Mouse (Mus musculus) lung, embryonic 15.5 days (tissue): Measurements from ENCODE around the gene Arid5a. TPM values are rescaled to one million over a fixed set of nuclear protein-coding genes. Genes with fewer than 3 reads are reported as not detected.

ENCODE experiments used
- ATAC-seq: fragments of 200-750 bp; cut with Nextera tagmentation; 2 replicates; pipeline ENCODE4 v1.8.0; 2017; ENCODE audit warnings: moderate number of reproducible peaks, borderline replicate concordance; ENCODE audit not compliant: low FRiP score, low TSS enrichment; ENCODE audit errors: extremely low read depth
- H3K27ac ChIP-seq: fragments of 300-500 bp; sonication (generic); 2 replicates; pipeline ENCODE4 v1.5.1; 2015; ENCODE audit warnings: moderate library complexity, mild to moderate bottlenecking, inconsistent platforms
- H3K27me3 ChIP-seq: fragments of 300-500 bp; sonication (generic); 2 replicates; pipeline ENCODE4 v1.6.1; 2015; ENCODE audit warnings: inconsistent platforms
- H3K36me3 ChIP-seq: fragments of 300-500 bp; sonication (generic); 2 replicates; pipeline ENCODE4 v1.6.1; 2015; ENCODE audit warnings: inconsistent platforms
- H3K4me1 ChIP-seq: fragments of 300-500 bp; sonication (generic); 2 replicates; pipeline ENCODE4 v1.6.1; 2015; ENCODE audit warnings: inconsistent platforms
- H3K4me2 ChIP-seq: fragments of 300-500 bp; sonication (generic); 2 replicates; pipeline ENCODE4 v1.6.1; 2015; ENCODE audit warnings: inconsistent platforms, mild to moderate bottlenecking, moderate library complexity
- H3K4me3 ChIP-seq: fragments of 300-500 bp; sonication (generic); 2 replicates; pipeline ENCODE4 v1.5.1; 2015; ENCODE audit warnings: mild to moderate bottlenecking, inconsistent platforms
- H3K9ac ChIP-seq: fragments of 300-500 bp; sonication (generic); 2 replicates; pipeline ENCODE4 v1.6.1; 2015; ENCODE audit warnings: inconsistent platforms
- H3K9me3 ChIP-seq: fragments of 300-500 bp; sonication (generic); 2 replicates; pipeline ENCODE4 v1.6.1; 2016; ENCODE audit warnings: inconsistent platforms
- WGBS: fragments of 180-500 bp; shearing (Covaris S2); methylation state at CpG from one replicate; pipeline ENCODE4 v1.1.7; 2015; 5-methylcytosine and 5-hydroxymethylcytosine counted together
- polyA plus RNA-seq: library from polyadenylated mRNA; unstranded; fragments of >200 nt; fragmentation: Nextera tagmentation; extraction: Ambion mirVana; gene quantifications from 2 replicates; pipeline ENCODE4 v1.2.1, GENCODE M21; 2015

Arid5a gene
- polyA plus RNA-seq, 1 experiment from 2014 or later: 8.9 TPM

- H3K4me3 ChIP-seq: no peak overlapping the region
- no peaks in the 10 kb centered on the region for H3K36me3 ChIP-seq
- no peak for ATAC-seq
- WGBS: 61% methylated on average over 8 of the region's 8 CpGs
- no peaks in the 10 kb centered on the region for H3K9me3 ChIP-seq
- peaks cover 6% of the 10 kb centered on the region; the same call in 1 of the 2 replicates for H3K27me3 ChIP-seq
- H3K4me1 ChIP-seq: peaks cover 45% of the 10 kb centered on the region
- peak overlapping the region; percentile 41 for H3K27ac ChIP-seq
- H3K9ac ChIP-seq: no peak overlapping the region
- peak overlapping the region; percentile 39 for H3K4me2 ChIP-seq
Observed at GRCm38 (mm10) chr1:36271516-36272230, 35.9 kb upstream of the Arid5a start.

GRCm38 (mm10) chr1:36272546-36272945 lies 35.0 kb upstream of the Arid5a start:
- no peak overlapping the region for H3K9ac ChIP-seq
- peak overlapping the region; percentile 56 for H3K27ac ChIP-seq
- H3K4me2 ChIP-seq: peak overlapping the region; percentile 39
- whole genome bisulfite sequencing: 32% methylated on average over 5 of the region's 5 CpGs
- no peaks in the 10 kb centered on the region for H3K9me3 ChIP-seq
- peaks cover 45% of the 10 kb centered on the region for H3K4me1 ChIP-seq
- no peaks in the 10 kb centered on the region for H3K36me3 ChIP-seq
- H3K27me3 ChIP-seq: peaks cover 6% of the 10 kb centered on the region; the same call in 1 of the 2 replicates
- peak; percentile 31; the same call in 1 of the 2 replicates for ATAC-seq
- H3K4me3 ChIP-seq: no peak overlapping the region

DNA sequence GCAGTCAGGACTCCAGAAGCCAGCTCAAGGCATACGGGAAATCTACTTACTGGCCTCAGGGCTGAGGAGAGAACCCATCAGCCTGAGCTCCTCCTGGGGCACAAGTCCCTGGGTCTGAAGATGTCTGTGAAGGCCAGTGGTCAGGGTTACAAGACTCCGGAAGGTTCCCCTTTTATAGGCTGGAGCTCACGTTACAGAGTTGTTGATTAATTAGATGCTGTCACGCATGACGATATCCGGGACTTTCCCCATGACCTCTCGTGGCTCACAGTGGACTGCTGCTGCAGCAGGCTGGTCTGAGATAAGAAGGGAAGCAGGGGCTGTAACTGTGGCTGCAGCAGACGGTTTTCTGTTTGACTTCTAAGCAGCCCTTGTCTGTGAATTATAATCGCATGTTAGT lies 34.2 kb upstream of the Arid5a start:
- WGBS: 9% methylated on average over 9 of the region's 9 CpGs
- H3K36me3 ChIP-seq: no peaks in the 10 kb centered on the region
- peak overlapping the region; percentile 56 for H3K27ac ChIP-seq
- H3K9ac ChIP-seq: no peak overlapping the region
- ATAC-seq: peak; percentile 9; the same call in 1 of the 2 replicates
- H3K9me3 ChIP-seq: no peaks in the 10 kb centered on the region
- peaks cover 6% of the 10 kb centered on the region; the same call in 1 of the 2 replicates for H3K27me3 ChIP-seq
- peak overlapping the region; percentile 39 for H3K4me2 ChIP-seq
- H3K4me3 ChIP-seq: peak overlapping the region; percentile 6; the same call in 1 of the 2 replicates
- peaks cover 45% of the 10 kb centered on the region for H3K4me1 ChIP-seq

GRCm38 (mm10) chr1:36274455-36274854 lies 33.1 kb upstream of the Arid5a start, which contains the start of gene Neurl3:
Gene Neurl3 (minus strand): TSS chr1:36274679.
- Histone ChIP-seq H3K27ac (peak within 1 kb of the TSS; percentile 44; the same call in 1 of the 2 replicates), H3K27me3 (peaks cover 3% of the 10 kb centered on the region; the same call in 1 of the 2 replicates), H3K36me3 (no peaks in the 10 kb centered on the region), H3K4me1 (peaks cover 39% of the 10 kb centered on the region), H3K4me3 (0 out of 2 replicates have a peak within 1 kb of the TSS, but pooled peaks have one; percentile 6), H3K9ac (no peak within 1 kb of the TSS), H3K9me3 (no peaks in the 10 kb centered on the region), H3K4me2 (peak within 1 kb of the TSS; percentile 39)
- WGBS: 82% methylated on average over 5 of the region's 5 CpGs
- ATAC-seq: no peak

- H3K9ac ChIP-seq: no peak overlapping the region
- WGBS: 68% methylated on average over 13 of the region's 13 CpGs
- no peaks in the 10 kb centered on the region for H3K9me3 ChIP-seq
- H3K4me3 ChIP-seq: no peak overlapping the region
- peaks cover 29% of the 10 kb centered on the region for H3K4me1 ChIP-seq
- ATAC-seq: no peak
- H3K36me3 ChIP-seq: no peaks in the 10 kb centered on the region
- H3K4me2 ChIP-seq: no peak overlapping the region
- H3K27me3 ChIP-seq: no peaks in the 10 kb centered on the region
- H3K27ac ChIP-seq: no peak overlapping the region
Observed at GRCm38 (mm10) chr1:36275635-36276389, 31.7 kb upstream of the Arid5a start.

DNA sequence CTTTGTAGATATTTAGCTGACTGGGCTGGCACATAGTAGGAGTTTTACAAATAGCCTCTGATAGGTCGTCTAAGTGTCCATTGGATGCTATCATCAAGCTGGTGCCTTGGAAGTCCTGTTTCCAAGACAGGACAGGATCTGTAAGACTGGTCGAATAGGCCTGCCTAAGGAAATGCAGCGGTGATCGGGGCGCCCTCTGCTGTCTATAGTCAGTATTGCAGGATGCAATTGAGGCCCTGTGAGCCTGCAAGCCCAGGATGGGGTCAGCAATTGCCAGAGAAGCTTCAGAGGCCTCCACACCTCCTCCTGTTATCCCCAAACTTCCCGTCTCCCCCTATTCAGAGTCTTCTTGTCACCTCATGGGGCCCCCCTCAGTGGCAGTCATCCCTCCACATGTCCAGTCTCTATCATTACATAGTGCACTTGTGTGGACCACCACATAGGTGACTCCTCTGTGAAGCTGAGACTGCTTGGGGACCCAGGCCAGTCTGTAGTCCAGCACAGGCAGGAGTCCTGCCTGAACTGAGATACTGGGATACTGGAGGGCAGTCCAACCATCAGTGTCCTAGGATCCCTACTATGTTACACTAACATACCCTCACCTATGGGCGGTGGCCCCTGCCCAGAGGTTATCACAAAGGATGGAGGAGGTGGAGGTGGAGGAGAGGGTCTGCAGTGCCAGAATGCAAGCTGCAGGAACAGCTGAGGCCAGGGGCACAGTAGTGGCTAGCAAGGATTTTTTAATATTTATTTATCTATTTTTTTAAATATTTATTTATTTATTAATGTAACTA lies 30.1 kb upstream of the Arid5a start:
- no peak overlapping the region for H3K27ac ChIP-seq
- no peak overlapping the region for H3K4me2 ChIP-seq
- WGBS: 23% methylated on average over 7 of the region's 7 CpGs
- H3K9me3 ChIP-seq: no peaks in the 10 kb centered on the region
- no peak overlapping the region for H3K9ac ChIP-seq
- peak; percentile 16; the same call in 1 of the 2 replicates for ATAC-seq
- H3K36me3 ChIP-seq: no peaks in the 10 kb centered on the region
- H3K4me1 ChIP-seq: peaks cover 13% of the 10 kb centered on the region
- no peaks in the 10 kb centered on the region for H3K27me3 ChIP-seq
- no peak overlapping the region for H3K4me3 ChIP-seq

DNA sequence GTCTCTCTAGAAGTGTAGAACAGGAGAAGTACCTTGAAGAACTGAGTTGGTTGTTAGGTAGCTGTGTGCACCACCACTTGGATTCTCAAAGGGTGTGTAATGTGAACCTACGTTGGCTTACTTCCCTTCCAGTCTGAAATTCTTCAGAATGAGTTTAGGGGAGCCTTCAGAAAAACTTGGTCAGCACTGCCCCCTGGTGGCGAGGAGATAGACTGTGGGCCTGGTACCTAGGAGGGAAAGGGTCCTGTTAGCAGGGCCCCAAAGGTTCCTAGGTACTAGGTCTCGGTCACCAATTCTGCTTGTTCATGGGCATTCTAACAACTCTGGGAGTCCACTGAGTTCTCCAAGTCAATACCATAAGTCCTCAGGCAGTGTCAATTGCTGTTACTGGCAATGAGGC lies 28.3 kb upstream of the Arid5a start:
- no peaks in the 10 kb centered on the region for H3K27me3 ChIP-seq
- peak; percentile 41; the same call in 1 of the 2 replicates for ATAC-seq
- H3K36me3 ChIP-seq: no peaks in the 10 kb centered on the region
- no peaks in the 10 kb centered on the region for H3K9me3 ChIP-seq
- no peak overlapping the region for H3K9ac ChIP-seq
- no peak overlapping the region for H3K4me2 ChIP-seq
- 13% methylated on average over 3 of the region's 3 CpGs for WGBS
- no peak overlapping the region for H3K4me3 ChIP-seq
- H3K4me1 ChIP-seq: no peaks in the 10 kb centered on the region
- no peak overlapping the region for H3K27ac ChIP-seq

GRCm38 (mm10) chr1:36280938-36281337 lies 26.6 kb upstream of the Arid5a start:
- H3K4me2 ChIP-seq: no peak overlapping the region
- no peak overlapping the region for H3K9ac ChIP-seq
- no peaks in the 10 kb centered on the region for H3K27me3 ChIP-seq
- 80% methylated on average over 3 of the region's 3 CpGs for WGBS
- no peaks in the 10 kb centered on the region for H3K9me3 ChIP-seq
- no peak overlapping the region for H3K27ac ChIP-seq
- H3K36me3 ChIP-seq: no peaks in the 10 kb centered on the region
- no peaks in the 10 kb centered on the region for H3K4me1 ChIP-seq
- H3K4me3 ChIP-seq: no peak overlapping the region
- ATAC-seq: no peak

GRCm38 (mm10) chr1:36281849-36282248 lies 25.7 kb upstream of the Arid5a start:
- H3K4me2 ChIP-seq: no peak overlapping the region
- no peaks in the 10 kb centered on the region for H3K4me1 ChIP-seq
- no peak overlapping the region for H3K27ac ChIP-seq
- ATAC-seq: no peak
- H3K27me3 ChIP-seq: no peaks in the 10 kb centered on the region
- H3K9ac ChIP-seq: no peak overlapping the region
- no peaks in the 10 kb centered on the region for H3K36me3 ChIP-seq
- 82% methylated on average over 6 of the region's 6 CpGs for WGBS
- H3K9me3 ChIP-seq: no peaks in the 10 kb centered on the region
- H3K4me3 ChIP-seq: no peak overlapping the region

DNA sequence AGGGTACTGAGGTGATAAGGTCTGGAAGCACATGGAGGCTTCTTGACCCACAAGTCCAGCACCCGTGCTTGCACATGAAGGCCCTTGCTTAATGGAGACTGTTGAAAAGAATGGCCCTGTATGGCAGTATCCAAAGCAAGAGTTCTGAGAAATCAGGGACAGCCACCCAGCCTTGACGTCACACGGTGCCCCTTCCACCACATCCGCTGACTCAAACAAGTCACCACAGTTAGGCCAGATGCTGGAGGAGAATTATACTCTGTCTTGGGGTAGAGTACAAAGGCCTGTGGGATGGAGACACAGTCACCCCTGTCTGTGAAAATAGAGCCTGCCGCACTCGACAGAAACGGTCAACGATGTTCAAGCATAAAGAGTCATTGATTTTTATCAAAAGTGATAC lies 14.1 kb upstream of the Arid5a start:
- no peaks in the 10 kb centered on the region for H3K36me3 ChIP-seq
- H3K4me3 ChIP-seq: no peak overlapping the region
- H3K4me2 ChIP-seq: no peak overlapping the region
- no peak for ATAC-seq
- H3K9me3 ChIP-seq: no peaks in the 10 kb centered on the region
- no peaks in the 10 kb centered on the region for H3K4me1 ChIP-seq
- H3K27me3 ChIP-seq: peaks cover 7% of the 10 kb centered on the region
- 88% methylated on average over 8 of the region's 8 CpGs for WGBS
- no peak overlapping the region for H3K9ac ChIP-seq
- no peak overlapping the region for H3K27ac ChIP-seq

GRCm38 (mm10) chr1:36294402-36294801 lies 13.1 kb upstream of the Arid5a start:
- no peak overlapping the region for H3K4me2 ChIP-seq
- H3K4me1 ChIP-seq: no peaks in the 10 kb centered on the region
- H3K9ac ChIP-seq: no peak overlapping the region
- H3K4me3 ChIP-seq: no peak overlapping the region
- no peaks in the 10 kb centered on the region for H3K9me3 ChIP-seq
- no peak overlapping the region for H3K27ac ChIP-seq
- WGBS: 64% methylated on average over 3 of the region's 3 CpGs
- H3K36me3 ChIP-seq: no peaks in the 10 kb centered on the region
- peaks cover 17% of the 10 kb centered on the region for H3K27me3 ChIP-seq
- ATAC-seq: no peak
